Mouse (Mus musculus) CD4-positive, CD25-positive, alpha-beta regulatory T cell (primary cell): ENCODE measurements around the gene Gm14403. TPM values are rescaled to one million over a fixed set of nuclear protein-coding genes. Genes with fewer than 3 reads are reported as not detected.

Experiments used
- polyA plus RNA-seq: library from polyadenylated mRNA; unstranded; fragments of 100-300 nt; shearing (Covaris generic); gene quantifications from one replicate; pipeline ENCODE4 v1.2.1, GENCODE M21; 2017

The Gm14403 gene
- polyA plus RNA-seq, result 0.74 TPM

DNA sequence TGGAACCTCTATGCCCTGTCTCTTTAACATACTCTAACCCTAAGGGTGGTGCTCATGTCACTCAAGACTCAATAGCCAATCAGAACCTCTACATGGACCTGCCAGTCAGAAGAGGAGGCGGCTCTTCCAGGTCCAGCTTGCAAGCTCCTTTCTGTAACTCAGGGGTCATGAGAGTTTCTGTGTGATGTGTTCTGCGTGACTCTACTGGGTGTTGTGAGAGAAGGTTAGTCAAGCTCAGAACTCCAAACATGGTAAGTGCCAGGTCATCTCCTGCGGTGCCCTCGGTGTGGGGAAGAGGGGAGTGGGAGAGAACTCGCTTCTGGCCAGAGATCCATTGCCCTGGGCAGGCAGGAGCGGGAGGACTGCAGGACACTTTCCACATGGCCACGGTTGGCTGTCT is at the start of gene Gm14403:
TSS of gene Gm14403 (plus strand) at position 149 of the 400 bp plus-strand sequence.

DNA sequence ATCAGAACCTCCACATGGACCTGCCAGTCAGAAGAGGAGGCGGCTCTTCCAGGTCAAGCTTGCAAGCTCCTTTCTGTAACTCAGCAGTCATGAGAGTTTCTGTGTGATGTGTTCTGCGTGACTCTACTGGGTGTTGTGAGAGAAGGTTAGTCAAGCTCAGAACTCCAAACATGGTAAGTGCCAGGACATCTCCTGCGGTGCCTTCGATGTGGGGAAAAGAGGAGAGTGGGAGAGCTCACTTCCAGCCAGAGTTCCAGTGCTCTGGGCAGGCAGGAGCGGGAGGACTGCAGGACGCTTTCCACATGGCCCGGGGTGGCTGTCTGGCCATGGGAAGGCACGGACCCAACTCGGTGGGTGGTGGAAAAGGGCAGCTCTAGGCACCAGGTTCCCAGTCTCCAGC is 33.3 kb upstream of the Gm14403 start, which contains the start of gene Zfp970:
TSS of gene Zfp970 (plus strand) at position 58 of the 400 bp plus-strand sequence.

Other genes with a start within 250 kb of the Gm14403 start
- gene Gm14409, start 231.2 kb upstream of the Gm14403 start, polyA plus RNA-seq, result not detected
- 0.14 TPM for gene Gm14412, start 173.9 kb upstream of the Gm14403 start, polyA plus RNA-seq
- 1.0 TPM for gene Gm14418, start 99.9 kb upstream of the Gm14403 start, polyA plus RNA-seq
- gene Zfp970, start 33.5 kb upstream of the Gm14403 start, polyA plus RNA-seq, result 9.2 TPM
- not detected for gene Gm14406, start 80.0 kb downstream of the Gm14403 start, polyA plus RNA-seq